Mouse (Mus musculus) neural tube, embryonic 13.5 days (tissue): Measurements from ENCODE around the gene Dync1i1. TPM values are rescaled to one million over a fixed set of nuclear protein-coding genes. Genes with fewer than 3 reads are reported as not detected.
"Not testable (repeated sequence)": the region's sequence is repeated elsewhere in the genome, so short reads cannot be mapped to it uniquely, and the experiment has no call there.

Experiments used
- ATAC-seq: fragments of 200-750 bp; cut with Nextera tagmentation; 2 replicates; pipeline ENCODE4 v1.8.0; 2017; ENCODE audit warnings: low read depth, mild to moderate bottlenecking, moderate TSS enrichment, moderate library complexity
- H3K27ac ChIP-seq: fragments of 300-500 bp; sonication (generic); replicated peaks from 2 replicates; pipeline ENCODE4 v1.5.1; 2015; ENCODE audit warnings: moderate library complexity, mild to moderate bottlenecking, inconsistent platforms
- H3K27me3 ChIP-seq: fragments of 300-500 bp; sonication (generic); 2 replicates; pipeline ENCODE4 v1.6.1; 2015; ENCODE audit warnings: mild to moderate bottlenecking, inconsistent platforms
- H3K36me3 ChIP-seq: fragments of 300-500 bp; sonication (generic); 2 replicates; pipeline ENCODE4 v1.6.1; 2015; ENCODE audit warnings: mild to moderate bottlenecking, inconsistent platforms
- H3K4me1 ChIP-seq: fragments of 300-500 bp; sonication (generic); replicated peaks from 2 replicates; pipeline ENCODE4 v1.6.1; 2015; ENCODE audit warnings: inconsistent platforms
- H3K4me2 ChIP-seq: fragments of 300-500 bp; sonication (generic); 2 replicates; pipeline ENCODE4 v1.6.1; 2015; ENCODE audit warnings: inconsistent platforms, mild to moderate bottlenecking, moderate library complexity
- H3K4me3 ChIP-seq: fragments of 300-500 bp; sonication (generic); 2 replicates; pipeline ENCODE4 v1.5.1; 2015; ENCODE audit warnings: mild to moderate bottlenecking, inconsistent platforms
- H3K9ac ChIP-seq: fragments of 300-500 bp; sonication (generic); 2 replicates; pipeline ENCODE4 v1.6.1; 2015; ENCODE audit warnings: moderate library complexity, mild to moderate bottlenecking, inconsistent platforms
- H3K9me3 ChIP-seq: fragments of 300-500 bp; sonication (generic); 2 replicates; pipeline ENCODE4 v1.6.1; 2016; ENCODE audit warnings: inconsistent platforms
- WGBS: fragments of 180-500 bp; shearing (Covaris S2); methylation state at CpG from one replicate; pipeline ENCODE4 v1.1.7; 2015; 5-methylcytosine and 5-hydroxymethylcytosine counted together
- polyA plus RNA-seq: library from polyadenylated mRNA; unstranded; fragments of >200 nt; fragmentation: Nextera tagmentation; extraction: Ambion mirVana; gene quantifications from 2 replicates; pipeline ENCODE4 v1.2.1, GENCODE M21; 2015

The Dync1i1 gene
- 23.3 and 27.6 TPM in 2 replicates for polyA plus RNA-seq

DNA sequence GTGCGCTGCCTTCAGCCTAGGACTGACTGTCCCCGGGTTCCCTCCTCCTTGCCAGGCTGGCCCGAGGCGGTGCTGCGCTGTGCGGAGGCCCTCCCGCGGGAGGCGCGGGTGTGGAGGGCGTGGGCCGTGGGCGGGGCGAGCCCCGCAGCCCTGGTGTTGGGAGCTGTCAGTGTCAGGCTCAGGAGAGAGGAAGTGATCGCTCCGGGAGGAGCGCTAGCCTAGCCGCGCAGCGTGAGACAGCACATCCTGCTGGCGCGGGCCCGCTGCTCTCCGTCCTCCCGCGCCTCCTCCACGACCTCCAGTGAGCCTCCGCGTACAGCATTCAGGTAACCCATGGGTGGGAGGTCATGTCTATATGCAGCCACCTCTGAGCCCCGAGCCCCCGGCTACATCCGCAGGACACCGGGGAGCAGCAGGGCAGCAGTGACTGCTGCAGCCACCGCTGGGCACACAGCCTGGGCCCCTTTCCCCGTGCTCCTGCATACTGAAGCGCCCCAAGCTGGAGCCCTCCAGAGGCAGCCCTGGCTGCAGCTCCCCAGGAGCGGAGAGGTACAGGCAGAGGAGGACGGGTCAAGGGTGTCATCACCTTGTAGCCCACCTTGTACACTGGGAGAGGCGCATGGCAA is at the start of gene Dync1i1:
Gene Dync1i1, plus strand, starts transcription at position 29 of the 626 bp plus-strand sequence.
- 2% methylated on average over 39 of the region's 40 CpGs for WGBS
- peak; percentile 94 for ATAC-seq
- H3K27ac ChIP-seq, result no peak within 1 kb of the TSS; the same call in 1 of the 2 replicates

DNA sequence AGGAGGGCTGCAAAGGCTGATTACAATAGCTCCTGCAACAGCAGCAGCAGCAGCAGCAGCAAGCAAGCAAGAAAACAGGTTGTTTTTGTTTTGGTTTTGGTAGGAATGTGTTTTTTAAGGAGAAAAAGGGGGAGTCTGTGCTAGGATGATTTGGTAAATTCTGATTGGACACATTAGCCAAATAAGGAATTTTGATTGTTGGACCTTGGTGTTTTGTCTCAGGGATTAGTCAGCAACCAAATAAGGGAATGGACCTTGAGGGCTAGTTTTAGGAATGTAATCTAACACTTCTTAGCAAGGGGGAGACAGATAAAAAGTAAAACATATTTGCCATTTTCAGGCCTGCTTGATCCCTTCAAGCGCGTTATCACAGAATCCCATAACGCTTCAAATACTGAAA is 45.7 kb upstream of the Dync1i1 start:
- Histone ChIP-seq H3K4me2 (no peak overlapping the region), H3K4me3 (no peak overlapping the region), H3K4me1 (no peaks in the 10 kb centered on the region), H3K27ac (no peak overlapping the region), H3K9me3 (no peaks in the 10 kb centered on the region), H3K27me3 (no peaks in the 10 kb centered on the region), H3K9ac (no peak overlapping the region), H3K36me3 (no peaks in the 10 kb centered on the region)
- 97% methylated on average over 3 of the region's 3 CpGs for WGBS
- no peak for ATAC-seq

More for the DNA sequence above, at the start of gene Dync1i1:
- Histone ChIP-seq H3K27me3 (peaks cover 17% of the 10 kb centered on the region), H3K36me3 (no peaks in the 10 kb centered on the region), H3K4me3 (peak within 1 kb of the TSS; percentile 50), H3K9me3 (no peaks in the 10 kb centered on the region), H3K4me1 (peaks cover 12% of the 10 kb centered on the region), H3K4me2 (peak within 1 kb of the TSS; percentile 81), H3K9ac (peak within 1 kb of the TSS; percentile 69)

DNA sequence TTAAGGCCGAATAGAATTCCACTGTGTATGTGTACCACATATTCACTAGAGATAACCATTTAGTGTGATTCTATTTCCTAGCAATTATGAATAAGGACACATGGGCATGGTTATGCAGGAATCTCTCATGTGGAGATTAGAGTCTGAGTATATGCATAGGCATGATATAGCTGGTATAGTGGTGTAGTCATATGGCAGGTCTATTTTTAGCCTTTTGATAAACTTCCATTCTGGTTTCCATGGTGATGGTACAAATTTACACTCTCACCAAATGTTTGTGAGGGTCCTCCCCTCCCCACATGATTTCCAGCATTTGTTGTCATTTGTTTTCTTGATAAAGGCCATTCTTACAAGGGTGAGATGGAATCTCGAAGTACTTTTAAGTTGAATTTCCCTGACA is 23.6 kb upstream of the Dync1i1 start:
- Histone ChIP-seq H3K36me3 (no peaks in the 10 kb centered on the region), H3K4me1 (no peaks in the 10 kb centered on the region), H3K27me3 (no peaks in the 10 kb centered on the region), H3K4me2 (no peak overlapping the region), H3K9me3 (no peaks in the 10 kb centered on the region), H3K9ac (no peak overlapping the region), H3K4me3 (no peak overlapping the region), H3K27ac (no peak overlapping the region)
- WGBS, result 81% methylated on average over 2 of the region's 2 CpGs
- no peak for ATAC-seq

DNA sequence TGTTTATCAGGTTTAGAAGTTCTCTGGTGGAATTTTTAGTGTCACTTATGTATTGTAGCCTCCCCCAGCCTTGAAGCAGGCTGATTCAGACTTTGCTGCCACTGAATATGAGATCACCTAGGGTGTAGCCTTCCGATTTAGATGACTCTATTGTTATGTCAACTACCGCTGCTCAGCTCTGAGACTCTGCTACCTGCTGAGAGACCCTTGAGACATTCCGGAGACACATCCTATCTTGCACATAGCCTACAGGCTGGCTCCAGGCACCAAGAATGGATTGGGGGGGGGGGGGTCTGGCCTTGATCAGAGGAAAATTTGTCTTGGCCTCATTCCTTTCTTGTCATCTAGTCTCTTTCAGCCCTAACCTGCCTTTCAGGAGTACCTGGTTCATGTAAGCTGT is 17.5 kb upstream of the Dync1i1 start:
- H3K27ac ChIP-seq, H3K4me1 ChIP-seq, H3K36me3 ChIP-seq, H3K27me3 ChIP-seq, H3K9me3 ChIP-seq, H3K4me3 ChIP-seq, H3K4me2 ChIP-seq, ATAC-seq, H3K9ac ChIP-seq: not testable (repeated sequence)
- WGBS, result 29% methylated on average over 3 of the region's 3 CpGs

DNA sequence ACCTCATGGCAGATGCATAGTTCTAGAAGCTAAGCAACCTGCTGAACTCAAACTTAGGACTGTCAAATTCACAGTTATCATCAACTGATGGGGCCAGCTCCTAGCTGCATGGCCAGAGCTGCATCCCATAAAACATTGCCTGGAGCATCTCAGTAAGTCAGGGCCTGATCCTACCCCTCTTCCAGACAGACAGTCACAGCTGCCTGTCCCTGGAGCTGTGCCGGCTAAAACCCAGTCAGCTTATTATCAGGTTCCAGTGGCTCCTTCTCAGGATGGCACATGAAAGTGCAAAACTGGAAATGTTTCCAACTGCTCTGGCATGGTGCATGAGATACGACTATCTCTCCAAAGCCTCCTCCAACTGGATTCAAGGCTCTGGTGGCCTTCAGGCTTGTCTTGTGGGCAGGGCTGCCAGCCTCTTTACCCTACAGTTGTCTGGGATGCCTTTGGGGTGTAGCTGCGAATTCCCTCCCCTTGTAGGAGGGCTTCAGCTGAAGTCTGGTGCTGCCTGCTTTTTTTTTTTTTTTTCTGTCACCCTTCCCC is 15.3 kb upstream of the Dync1i1 start:
- Histone ChIP-seq H3K9me3 (no peaks in the 10 kb centered on the region), H3K9ac (no peak overlapping the region), H3K4me3 (no peak overlapping the region), H3K36me3 (no peaks in the 10 kb centered on the region), H3K27me3 (no peaks in the 10 kb centered on the region), H3K27ac (no peak overlapping the region), H3K4me1 (no peaks in the 10 kb centered on the region), H3K4me2 (no peak overlapping the region)
- 78% methylated on average over 3 of the region's 3 CpGs for WGBS
- ATAC-seq, result no peak

DNA sequence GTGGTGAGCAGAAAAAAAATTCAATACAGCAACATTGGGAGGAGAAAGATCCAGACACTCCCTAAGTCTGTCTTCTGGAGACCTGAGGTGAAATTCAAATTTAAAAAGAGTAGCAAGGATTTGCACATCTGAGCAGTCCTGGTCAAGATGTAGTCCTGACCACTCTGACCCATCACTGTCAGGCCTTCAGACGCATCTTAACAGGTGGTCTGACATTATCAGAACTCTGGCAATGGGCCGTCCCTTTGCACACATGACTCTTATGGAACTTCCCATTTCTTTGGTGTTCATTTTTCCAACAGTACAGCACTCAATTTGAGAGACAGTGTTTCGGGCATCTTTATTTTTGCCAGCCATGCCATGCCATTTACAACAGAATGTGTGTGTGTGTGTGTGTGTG is 12.8 kb upstream of the Dync1i1 start:
- Histone ChIP-seq H3K9ac (no peak overlapping the region), H3K4me1 (no peaks in the 10 kb centered on the region), H3K4me2 (no peak overlapping the region), H3K36me3 (no peaks in the 10 kb centered on the region), H3K27me3 (no peaks in the 10 kb centered on the region), H3K27ac (no peak overlapping the region), H3K4me3 (no peak overlapping the region), H3K9me3 (no peaks in the 10 kb centered on the region)
- 82% methylated on average over 3 of the region's 3 CpGs for WGBS
- no peak for ATAC-seq

DNA sequence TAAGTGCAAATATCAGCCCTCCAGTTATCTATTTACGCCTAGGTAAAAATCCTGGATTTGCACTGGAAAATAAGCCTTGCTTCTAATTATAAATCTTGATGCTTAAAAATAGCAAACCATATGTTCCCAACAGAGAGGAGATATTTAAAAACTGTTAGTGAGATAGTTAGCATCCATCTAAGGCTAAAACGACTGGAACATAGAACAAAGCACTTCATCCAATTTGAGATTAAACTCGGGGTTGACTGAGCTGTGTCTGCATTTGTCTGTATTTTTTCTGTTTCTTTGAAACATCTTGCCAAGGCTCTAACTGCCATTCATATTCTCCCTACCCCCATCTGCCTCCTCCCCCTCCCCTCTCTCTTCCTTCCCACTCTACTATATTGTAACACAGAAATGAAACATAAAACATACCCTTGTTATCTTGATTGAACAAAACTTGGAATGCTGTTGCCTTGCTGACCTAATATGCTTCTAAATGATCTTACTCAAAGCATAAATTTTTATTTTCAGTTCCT is 10.3 kb upstream of the Dync1i1 start:
- no peak overlapping the region for H3K4me3 ChIP-seq
- no peak overlapping the region for H3K27ac ChIP-seq
- H3K4me2 ChIP-seq, result no peak overlapping the region
- H3K9me3 ChIP-seq, result no peaks in the 10 kb centered on the region
- H3K36me3 ChIP-seq, result no peaks in the 10 kb centered on the region
- H3K27me3 ChIP-seq, result no peaks in the 10 kb centered on the region
- no peaks in the 10 kb centered on the region for H3K4me1 ChIP-seq
- 78% methylated on average over 3 of the region's 3 CpGs for WGBS
- ATAC-seq, result no peak
- H3K9ac ChIP-seq, result no peak overlapping the region

DNA sequence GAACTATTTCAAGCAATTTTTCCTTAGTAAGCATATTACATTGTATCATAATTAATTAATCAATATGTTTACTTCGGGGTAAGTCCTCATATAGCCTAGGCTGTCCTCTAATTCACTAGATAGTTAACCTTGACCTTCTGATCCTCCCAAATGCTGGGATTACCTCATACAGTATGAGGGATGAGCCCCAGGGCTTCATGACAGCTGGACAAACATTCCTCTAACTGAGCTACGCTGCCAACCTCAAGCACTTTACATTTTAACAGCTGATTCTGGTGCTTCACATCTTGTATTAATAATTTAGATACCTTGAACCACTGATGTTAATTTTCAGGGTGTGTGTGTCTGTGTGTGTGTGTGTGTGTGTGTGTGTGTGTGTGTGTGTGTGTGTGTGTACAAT is 6.5 kb upstream of the Dync1i1 start:
- no peak for ATAC-seq
- Histone ChIP-seq H3K9me3 (no peaks in the 10 kb centered on the region), H3K9ac (no peak overlapping the region), H3K36me3 (no peaks in the 10 kb centered on the region), H3K4me1 (no peaks in the 10 kb centered on the region), H3K4me2 (no peak overlapping the region), H3K4me3 (no peak overlapping the region), H3K27ac (no peak overlapping the region), H3K27me3 (no peaks in the 10 kb centered on the region)
- WGBS, result 63% methylated on average over 2 of the region's 2 CpGs

DNA sequence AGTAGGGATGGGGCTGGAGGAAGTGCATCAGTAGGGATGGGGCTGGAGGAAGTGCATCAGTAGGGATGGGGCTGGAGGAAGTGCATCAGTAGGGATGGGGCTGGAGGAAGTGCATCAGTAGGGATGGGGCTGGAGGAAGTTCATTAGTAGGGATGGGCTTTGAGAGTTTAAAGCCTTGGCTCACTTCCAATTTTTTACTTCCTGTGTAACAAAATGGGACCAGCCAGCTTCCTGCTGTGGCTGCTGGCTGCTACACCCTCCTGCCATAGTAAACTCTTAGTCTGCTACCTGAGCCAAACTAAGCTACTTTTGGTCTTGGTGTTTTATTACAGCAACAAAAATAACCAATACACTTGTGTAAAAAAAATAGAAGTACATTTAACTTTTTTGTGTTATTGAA is 4.7 kb upstream of the Dync1i1 start:
- not testable (repeated sequence) for ATAC-seq, H3K9me3 ChIP-seq, H3K27me3 ChIP-seq, H3K9ac ChIP-seq, H3K36me3 ChIP-seq, H3K4me2 ChIP-seq, H3K4me3 ChIP-seq, H3K4me1 ChIP-seq, H3K27ac ChIP-seq

DNA sequence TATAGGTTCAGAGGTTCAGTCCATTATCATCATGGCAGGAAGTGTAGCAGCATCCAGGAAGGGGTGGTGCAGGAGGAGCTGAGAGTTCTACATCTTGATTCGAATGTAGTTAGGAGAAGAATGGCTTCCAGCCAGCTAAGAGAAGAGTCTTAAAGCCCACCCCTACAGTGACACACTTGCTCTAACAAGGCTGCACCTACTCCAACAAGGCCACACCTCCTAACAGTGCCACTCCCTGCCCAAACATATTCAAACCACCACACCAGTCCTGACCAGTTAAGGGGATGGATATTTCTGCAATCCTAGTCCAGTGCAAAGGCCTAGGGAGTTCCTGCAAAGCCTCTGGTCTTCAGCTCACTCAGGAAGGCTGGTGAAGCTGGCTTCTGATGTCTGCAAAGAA is 1.5 kb upstream of the Dync1i1 start:
- H3K4me3 ChIP-seq, result no peak overlapping the region
- H3K4me1 ChIP-seq, result peaks cover 12% of the 10 kb centered on the region
- WGBS, result 92% methylated on average over 1 of the region's 1 CpGs
- no peaks in the 10 kb centered on the region for H3K9me3 ChIP-seq
- no peak overlapping the region for H3K27ac ChIP-seq
- H3K4me2 ChIP-seq, result no peak overlapping the region
- H3K9ac ChIP-seq, result no peak overlapping the region
- peaks cover 17% of the 10 kb centered on the region for H3K27me3 ChIP-seq
- no peak for ATAC-seq
- no peaks in the 10 kb centered on the region for H3K36me3 ChIP-seq

DNA sequence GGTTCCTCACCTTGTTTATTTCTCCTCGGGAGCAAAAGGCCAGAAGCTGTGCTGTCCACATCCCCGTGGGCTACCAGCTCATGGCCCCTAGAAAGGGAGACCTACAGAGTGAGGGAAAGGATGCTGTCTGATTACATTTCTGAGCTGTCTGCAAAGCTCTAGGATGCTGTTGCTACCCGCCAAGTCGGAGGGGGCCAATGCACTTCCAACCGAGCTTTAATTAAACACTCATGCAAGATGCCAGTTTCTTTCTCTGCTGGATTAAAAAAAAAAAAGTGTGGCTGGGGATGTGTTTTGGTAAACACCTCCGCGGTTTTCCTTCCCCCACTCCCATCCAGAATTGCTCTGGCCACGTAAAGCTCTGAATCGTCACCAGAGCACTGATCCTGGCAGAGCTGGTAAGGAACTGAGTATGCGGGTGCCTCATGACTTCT is 815 bp downstream of the Dync1i1 start:
- Histone ChIP-seq H3K4me2 (peak overlapping the region; percentile 81), H3K4me1 (peaks cover 12% of the 10 kb centered on the region), H3K9me3 (no peaks in the 10 kb centered on the region), H3K4me3 (peak overlapping the region; percentile 50), H3K27ac (no peak overlapping the region; the same call in 1 of the 2 replicates), H3K36me3 (no peaks in the 10 kb centered on the region), H3K27me3 (peaks cover 17% of the 10 kb centered on the region), H3K9ac (peak overlapping the region; percentile 69)
- 7% methylated on average over 10 of the region's 10 CpGs for WGBS
- peak; percentile 88 for ATAC-seq

DNA sequence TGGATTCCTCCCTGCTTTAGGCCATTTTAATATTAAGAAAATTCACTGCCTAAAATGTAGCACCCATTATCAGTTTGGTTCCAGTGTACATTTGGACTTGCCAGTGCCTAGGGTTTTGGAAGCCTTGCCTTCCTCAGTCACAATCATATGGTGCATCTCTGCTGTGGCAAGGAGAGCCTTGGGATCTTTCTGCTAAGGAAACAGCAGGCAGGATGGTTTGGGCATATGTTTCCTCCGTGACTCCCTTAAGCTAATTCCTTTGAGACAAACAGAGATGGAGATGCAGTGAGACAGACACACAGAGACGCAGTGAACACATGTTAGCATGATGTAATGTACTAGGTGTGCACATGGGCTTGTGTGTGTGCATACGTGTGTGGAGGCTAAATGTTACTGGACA is 7.8 kb downstream of the Dync1i1 start:
- H3K27ac ChIP-seq, result no peak overlapping the region

DNA sequence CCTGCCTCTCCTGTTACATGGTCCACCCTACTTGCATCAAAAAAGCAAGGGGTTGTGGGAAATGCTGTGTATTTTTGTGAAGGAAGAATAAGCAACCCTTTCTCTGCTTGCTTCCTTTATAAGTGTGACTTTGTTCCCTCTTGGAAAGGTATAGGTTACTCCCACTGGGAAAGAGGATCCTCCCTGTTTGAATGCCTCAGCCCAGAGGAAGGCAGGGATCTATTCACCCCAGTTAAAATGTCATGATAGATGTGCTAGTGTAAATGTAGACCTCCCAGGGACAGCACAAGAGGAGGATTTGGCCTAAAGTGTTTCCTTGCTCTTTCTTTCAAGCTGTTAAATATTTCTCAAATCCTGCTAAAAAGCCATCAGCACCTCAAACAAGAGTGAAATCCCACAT is 9.0 kb downstream of the Dync1i1 start:
- Histone ChIP-seq H3K4me1 (no peaks in the 10 kb centered on the region), H3K4me3 (no peak overlapping the region), H3K4me2 (no peak overlapping the region), H3K9ac (no peak overlapping the region), H3K27me3 (no peaks in the 10 kb centered on the region), H3K36me3 (no peaks in the 10 kb centered on the region), H3K9me3 (no peaks in the 10 kb centered on the region), H3K27ac (no peak overlapping the region)
- no peak for ATAC-seq

More for the DNA sequence above, 7.8 kb downstream of the Dync1i1 start:
- Histone ChIP-seq H3K4me2 (no peak overlapping the region), H3K27me3 (no peaks in the 10 kb centered on the region), H3K4me1 (no peaks in the 10 kb centered on the region), H3K4me3 (no peak overlapping the region), H3K9me3 (no peaks in the 10 kb centered on the region), H3K36me3 (no peaks in the 10 kb centered on the region), H3K9ac (no peak overlapping the region)
- WGBS, result 84% methylated on average over 3 of the region's 3 CpGs
- ATAC-seq, result no peak
